Mouse (Mus musculus) spleen, postnatal 36 days (tissue): ENCODE measurements around the gene 9530068E07Rik.
"Not testable (repeated sequence)": the region's sequence is repeated elsewhere in the genome, so short reads cannot be mapped to it uniquely, and the experiment has no call there.

ENCODE experiments used
- DNase-seq, 2 experiments: peaks; one replicate each; pipeline ENCODE4 v3.0.0; 2022; ENCODE audit warnings: low spot score in 2 of 2, mixed read lengths in 1 of 2

Gene 9530068E07Rik

DNA sequence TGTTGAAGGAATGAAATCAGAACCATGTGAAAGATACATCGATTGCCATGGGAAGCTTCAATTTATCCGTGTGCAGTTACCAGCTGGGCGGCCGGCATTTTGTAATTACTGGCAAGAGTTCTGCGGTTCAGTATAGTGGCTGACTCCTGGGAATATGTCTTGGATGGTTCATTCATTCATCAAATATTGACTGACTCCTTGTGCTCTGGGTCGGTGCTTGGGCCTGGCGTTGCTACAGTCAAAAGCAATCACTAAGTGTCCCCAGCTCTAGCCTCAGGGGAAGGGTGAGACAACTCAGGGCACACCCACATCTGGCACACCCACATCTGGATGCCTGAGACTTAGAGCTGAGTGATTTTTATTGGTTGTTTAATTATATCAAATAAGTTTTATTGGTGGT is 22.4 kb upstream of the 9530068E07Rik start:
- DNase-seq = no peak

DNA sequence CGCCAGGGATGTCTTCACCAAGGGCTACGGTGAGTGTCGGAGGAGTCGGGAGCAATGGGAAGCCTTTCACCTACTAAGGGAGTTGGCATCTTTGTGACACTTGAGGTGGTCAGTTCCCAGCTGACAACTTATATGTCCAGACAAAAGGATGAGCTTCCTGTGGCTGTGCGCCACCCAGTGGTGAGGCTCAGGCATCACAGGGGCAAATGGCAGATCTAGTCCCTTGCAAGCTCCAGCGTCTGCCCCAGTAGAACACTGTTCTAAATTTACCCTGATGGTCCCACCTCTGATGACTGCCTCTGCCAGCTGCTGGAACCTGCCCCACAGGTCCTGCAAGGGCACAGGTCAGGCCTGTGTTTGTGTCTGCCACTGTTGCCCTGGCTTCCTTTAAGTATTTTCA is 21.9 kb upstream of the 9530068E07Rik start:
- peak; percentile 45 to 58 for DNase-seq

DNA sequence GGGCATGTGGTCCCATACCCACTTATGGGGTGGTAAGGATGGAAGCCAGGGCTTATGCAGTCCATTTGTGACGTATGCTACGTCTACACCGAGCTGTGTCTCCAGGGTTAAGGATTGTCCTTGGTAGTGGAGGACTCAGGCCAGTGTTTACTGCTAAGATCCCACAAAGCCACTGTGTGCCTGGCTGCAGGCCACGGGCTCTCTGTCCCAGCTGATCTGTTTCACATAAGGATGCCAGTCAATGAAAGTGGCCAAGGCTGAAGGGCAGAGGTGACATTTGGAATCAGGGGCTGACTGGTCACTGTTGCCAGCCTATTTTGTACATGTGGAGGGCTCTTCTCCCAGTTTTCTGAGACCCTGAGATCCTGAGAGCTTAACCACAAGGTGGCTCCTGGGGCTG is 18.6 kb upstream of the 9530068E07Rik start:
- no peak for DNase-seq

DNA sequence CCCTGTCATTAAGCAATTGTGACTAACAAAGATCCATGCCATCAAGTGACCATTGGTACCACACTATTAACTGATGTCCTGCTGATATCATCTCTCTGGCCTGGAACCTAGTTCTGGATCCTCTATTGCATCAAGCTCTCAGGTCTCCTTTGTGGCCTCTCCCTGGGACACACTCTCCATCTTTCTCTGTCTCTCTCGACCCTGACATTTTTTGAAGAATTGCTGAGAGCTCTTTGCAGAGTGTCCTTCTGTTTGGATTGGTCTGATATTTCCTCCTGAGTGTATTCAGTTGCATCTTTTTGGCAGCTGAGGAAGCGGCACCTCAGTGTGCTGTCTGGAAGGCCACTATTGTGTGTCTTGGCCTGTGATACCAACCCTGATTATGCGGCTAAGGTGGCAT is 17.0 kb upstream of the 9530068E07Rik start:
- DNase-seq = no peak

DNA sequence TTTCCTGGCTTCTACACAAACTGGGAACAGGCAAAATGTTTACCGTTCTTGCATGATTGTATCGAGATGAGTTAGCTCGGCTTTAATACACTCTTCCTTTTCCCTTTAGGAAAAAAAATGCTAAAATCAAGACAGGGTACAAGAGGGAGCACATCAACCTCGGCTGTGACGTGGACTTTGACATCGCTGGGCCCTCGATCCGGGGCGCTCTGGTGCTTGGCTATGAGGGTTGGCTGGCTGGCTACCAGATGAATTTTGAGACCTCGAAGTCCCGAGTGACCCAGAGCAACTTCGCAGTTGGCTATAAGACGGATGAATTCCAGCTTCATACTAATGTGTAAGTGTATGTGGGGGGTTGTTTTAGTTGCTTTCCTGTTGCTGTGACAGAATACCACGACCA is 12.5 kb upstream of the 9530068E07Rik start:
- no peak for DNase-seq

DNA sequence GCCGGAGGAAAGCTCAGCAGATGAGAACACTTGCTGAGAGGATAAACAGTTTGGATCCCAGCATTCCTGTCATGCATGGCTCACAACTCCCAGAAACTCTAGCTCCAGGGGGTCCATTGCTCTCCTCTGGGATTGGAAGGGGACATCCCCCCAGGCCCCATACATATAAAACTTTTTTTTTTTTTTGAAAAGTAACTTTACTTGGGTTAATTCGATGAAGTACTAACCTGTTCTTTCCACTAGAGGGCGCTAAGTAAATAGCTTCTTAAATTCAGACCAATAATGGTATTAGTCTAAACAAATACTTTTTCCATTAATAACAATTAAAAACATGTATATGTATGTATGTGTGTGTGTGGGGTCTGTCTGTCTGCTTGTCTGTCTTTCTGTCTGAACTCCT is 11.6 kb upstream of the 9530068E07Rik start:
- DNase-seq = no peak

DNA sequence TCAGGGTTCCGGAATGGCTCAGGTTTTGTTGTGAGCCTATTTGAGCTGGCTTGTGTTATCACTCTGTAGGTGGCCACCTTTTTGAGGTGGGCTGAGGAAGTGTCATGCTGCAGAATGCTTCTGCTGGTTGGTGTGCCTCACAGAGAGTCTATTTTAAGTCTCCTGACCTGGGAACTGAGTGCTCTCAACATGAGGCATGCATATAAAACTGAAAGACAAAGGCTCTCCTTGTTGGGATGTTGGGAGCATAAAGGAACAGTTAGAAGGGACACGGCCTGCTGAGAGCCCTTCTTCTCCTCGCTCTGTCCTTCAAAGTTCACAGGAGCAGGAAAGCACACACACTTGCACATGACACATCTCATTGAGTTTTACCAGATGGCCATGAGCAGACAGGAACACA is 9.3 kb upstream of the 9530068E07Rik start:
- DNase-seq = no peak

DNA sequence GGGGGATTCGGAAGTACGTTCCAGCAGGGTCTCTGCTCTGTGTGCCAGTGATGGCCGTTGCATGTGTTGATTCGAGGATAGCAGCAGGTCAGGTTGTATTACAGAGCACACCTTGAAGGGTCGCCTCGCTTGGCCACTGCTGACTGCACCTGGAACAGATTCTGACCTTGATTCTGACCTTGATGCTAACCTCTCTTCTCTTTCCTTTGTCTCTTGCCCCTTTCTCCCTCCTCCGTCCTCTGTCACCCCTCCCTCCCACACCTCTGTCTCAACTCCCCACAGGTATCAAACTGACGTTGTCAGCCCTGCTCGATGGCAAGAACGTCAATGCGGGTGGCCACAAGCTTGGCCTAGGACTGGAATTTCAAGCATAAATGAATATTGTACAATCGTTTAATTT is 8.1 kb upstream of the 9530068E07Rik start:
- DNase-seq = no peak

DNA sequence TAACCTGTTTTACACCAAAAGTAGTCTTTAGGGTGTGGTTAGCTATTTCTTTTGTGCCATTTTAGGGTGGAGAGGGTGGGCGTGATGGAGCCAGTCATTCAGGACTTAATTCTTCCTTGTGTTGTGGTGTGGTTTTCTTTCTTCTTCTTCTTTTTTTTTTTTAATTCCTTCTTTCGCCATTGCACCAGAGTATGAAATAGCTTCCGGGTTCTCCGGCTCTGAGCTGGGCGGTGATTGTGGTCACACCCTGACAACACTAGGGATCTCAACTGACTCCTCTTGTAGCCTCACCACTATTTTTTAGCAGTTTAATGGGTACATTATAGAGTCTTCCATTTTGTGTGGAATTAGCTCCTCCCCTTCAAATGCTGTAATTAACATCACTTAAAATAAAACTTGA is 7.2 kb upstream of the 9530068E07Rik start:
- DNase-seq = not testable (repeated sequence)

DNA sequence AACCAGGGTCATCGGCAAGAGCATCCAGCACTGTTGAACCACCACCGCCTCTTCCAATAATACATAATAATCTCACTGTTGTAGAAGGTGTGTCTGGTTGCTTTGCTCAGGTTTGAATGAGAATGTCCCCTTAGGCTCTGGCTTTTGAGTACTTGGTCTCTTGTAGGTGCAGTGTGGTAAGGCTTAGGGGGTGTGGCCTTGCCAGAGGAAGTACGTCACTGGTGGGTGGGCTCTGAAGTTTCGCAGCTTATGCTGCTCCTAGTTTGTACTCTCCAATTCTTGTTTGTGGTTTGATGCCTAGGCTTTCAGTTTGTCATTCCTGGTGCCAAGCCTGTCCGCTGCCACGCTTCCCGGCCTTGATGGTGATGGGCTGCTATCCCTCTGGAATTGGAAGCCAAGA is 6.3 kb upstream of the 9530068E07Rik start:
- DNase-seq = no peak

DNA sequence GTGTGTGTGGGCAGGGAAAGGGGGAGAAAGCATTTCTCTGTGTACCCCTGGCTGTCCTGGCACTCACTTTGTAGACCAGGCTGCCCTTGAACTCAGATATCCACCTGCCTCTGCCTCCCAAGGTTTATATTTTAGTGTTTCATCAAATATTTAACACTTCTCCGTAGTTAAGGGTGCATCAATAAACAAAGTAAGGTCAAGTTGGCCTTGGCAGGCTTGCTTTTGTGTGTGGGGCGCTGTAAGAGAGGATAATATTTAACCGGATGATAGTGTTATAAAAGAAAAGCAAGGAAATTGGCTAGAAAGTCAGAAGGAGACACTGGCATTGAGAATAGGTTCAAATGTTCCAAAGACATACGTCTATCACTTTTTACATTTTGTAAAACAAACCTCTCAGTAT is 1.7 kb upstream of the 9530068E07Rik start:
- DNase-seq = no peak

DNA sequence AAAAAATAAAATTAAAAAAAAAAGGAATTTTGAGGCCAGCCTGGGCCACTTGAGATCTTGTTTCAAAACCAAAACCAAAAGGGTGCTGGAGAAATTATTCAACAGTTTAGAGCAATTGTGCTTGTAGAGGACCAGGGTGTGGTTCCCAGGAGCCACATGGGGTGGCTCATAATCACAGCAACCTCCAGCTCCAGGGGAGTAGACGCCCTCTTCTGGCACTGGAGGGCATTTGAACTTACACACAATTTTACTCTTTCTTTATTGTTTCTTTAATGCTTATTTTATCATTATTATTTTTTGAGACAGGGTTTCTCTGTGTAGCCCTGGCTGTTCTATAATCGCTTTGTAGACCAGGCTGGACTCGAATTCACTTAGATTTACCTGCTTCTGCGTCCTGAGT is 885 bp upstream of the 9530068E07Rik start:
- DNase-seq = no peak

DNA sequence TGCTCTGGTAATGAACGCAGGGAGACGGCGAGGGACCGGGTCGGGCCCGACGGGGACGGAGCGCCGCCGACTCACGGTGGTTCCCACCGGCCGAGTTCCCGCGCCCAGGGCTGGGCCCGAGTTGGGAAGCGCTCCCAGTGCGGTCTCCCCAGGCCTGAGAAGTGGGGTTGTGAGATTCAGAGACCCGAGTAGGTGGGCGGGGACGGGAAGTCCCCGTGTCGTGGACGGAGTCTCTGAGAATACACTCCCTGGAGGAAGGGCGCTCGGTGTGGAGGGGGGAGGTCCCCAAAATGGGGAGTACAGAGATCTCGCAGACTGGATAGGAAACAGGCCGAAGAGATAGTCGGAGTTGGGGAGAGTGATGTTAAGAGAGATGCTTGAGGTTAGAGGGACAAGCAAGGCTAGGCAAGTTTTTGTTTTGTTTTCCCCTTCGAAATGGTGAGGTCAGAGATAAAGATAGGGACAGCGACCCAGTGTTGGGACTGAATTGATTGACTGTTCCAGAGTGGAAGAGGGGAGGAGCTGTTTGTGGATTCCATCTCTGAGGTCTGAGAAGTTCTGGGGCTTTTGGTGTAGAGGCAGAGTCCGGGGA is 465 bp downstream of the 9530068E07Rik start:
- peak in 1 of 2 experiments; percentile 51 for DNase-seq

DNA sequence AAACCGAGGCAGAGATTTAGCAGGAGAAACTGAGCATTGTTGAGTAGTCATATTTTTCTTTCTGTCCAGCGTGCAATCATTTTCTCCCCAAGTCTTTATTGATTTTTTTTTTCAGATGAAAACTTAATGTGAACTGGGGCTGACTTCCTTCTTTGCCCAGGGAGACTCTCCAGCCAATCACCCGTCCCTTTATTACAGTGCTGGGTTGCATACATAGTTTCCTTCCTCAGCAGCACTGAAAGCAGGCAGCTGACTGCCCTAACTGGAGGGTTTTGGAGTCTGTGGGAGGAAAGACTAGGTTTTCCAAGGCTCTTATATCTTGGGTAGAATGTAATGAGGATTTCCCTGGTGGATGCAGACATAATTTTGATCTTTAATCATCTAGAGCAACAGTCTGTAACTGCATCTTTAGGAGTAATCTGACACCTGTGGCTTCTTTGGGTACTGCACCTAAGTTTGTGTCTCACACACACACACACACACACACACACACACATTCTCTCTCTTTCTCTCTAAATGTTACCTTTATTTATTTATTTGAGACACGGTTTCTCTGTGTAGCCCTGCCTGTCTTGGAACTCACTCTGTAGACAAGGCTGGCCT is 1.3 kb downstream of the 9530068E07Rik start:
- DNase-seq = no peak

DNA sequence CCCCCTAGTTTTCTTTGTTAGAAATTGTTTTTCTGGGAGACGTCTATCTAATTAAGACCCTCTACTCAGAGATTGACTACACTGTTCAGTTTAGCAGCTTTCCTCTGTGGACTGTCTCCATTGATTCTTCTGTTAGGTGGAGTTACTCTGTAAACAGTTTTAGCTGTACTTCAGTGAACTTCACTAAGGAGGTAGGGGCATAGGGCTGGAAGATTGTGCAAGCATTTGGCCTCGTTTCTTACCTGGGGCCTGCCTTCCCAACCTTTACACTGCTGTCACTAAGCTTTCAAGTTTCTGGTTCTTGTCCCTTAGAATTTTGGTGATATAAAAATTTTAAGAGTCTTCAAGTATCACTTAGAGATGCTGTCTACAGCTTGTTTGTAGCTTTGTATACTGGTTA is 5.2 kb downstream of the 9530068E07Rik start:
- DNase-seq = no peak

DNA sequence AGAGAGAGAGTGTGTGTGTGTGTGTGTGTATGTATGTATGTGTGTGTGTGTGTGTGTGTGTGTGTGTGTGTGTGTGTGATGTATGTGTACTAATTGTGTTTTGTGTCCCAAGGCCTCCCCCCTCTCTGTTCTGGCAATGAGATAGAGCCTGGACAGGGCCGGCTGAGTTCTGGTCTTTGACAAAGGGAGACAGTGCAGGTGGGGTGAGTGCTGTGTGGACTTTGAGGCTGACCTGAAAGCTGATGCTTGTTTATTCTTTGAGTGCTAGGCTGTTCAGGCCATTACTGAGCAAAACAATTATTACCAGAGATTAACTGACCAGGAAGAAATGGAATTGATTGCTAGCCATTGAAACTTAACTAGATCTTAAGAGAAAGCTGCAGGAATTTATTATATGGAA is 6.3 kb downstream of the 9530068E07Rik start:
- no peak for DNase-seq

DNA sequence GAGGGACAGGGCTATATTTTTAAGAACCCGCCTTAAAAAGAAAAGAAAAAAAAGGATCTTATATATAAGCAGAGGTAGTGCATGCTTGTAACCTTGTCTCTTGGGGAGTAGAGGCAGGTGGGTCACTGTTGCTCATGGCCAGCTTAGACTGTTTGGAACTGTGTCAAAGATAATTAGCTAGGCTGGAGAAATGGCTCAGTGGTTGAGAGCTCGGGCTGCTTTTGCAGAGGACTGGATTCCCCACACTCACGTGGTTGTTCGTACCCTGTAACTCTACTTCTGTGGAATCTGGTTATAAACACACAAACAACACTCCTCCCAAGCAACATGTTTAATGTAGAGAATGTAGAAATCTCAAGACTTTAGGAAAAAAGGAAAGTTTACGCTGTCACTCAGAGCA is 8.0 kb downstream of the 9530068E07Rik start:
- DNase-seq = no peak

DNA sequence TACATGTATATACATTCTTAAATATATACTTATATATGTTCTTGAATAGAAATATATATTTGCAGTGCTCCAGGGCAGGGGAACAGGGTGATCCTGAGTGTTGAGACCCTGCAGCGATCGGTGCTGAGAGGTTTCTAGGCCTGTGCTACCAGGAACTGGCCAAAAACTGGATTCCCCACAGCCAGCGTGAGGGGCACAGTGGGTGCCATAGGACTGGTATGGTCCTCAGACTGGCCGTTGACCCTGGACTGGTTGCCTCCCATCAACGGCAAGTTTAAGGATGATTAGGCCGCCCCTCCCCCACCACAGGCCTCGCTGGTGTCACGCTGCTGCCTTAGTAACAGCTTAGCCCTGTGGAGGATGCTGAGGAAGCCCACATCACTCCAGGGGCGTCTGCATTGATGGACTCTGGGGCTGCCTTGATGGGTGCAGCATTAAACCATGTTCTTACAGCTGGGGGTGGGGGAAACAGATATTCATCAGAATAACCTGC is 9.0 kb downstream of the 9530068E07Rik start:
- DNase-seq = no peak

DNA sequence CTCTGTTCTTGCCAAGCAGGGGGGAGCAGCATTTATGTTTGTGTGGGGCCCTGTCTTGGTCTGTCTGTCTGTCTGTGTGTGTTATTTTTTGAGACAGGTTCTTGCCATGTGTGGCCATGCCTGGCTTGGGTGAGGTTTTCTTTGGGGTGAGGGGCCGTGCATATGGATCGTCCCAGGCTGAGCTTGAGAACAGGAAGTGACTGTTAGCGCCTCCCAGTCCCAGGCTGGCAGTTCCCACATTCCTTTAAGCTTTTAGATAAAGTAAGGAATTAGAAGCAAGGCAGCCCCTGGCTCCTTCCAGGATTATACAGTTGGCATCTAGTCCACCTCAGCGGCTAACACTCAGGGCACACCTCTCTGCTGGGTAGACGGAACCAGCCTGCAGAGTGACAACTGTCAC is 13.1 kb downstream of the 9530068E07Rik start:
- no peak for DNase-seq

DNA sequence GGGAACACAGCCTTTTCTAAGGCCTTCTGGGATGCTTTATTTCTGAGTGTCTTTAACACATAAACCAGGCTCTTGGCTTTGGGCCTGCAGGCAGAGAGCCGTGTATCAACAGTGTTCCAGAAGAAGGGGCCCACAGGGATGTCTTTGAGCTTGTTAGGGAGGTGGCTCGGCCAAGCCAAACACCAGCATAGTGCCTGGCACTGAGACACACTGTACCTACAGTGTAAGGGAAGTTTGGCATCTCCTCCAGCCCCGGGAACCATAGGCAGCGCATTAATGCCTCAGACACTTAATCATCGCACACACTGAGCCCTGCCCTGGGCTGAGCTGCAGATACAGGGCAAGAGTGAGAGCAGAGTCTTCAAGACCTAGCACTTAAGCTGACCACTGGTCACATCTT is 22.1 kb downstream of the 9530068E07Rik start:
- DNase-seq = no peak

DNA sequence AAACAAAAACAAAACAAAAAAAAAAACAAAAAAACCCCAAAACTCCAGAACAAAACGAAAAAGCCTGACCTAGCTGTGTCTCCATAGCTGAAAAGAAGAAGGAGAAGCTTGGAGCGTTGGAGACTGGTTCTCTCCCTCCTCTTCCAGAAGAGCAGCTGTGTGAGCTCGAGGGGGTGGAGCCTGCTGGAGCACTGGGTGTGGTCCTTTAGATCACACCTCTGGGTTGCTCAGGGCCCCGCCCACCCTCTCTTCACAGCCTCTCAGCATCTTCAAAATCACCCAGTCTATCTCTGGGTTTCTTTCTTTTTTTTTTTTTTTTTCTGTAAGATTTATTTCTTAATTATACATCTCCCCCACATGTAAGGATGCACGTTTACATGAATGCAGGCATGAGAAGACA is 23.0 kb downstream of the 9530068E07Rik start:
- DNase-seq = peak in 1 of 2 experiments; percentile 17

DNA sequence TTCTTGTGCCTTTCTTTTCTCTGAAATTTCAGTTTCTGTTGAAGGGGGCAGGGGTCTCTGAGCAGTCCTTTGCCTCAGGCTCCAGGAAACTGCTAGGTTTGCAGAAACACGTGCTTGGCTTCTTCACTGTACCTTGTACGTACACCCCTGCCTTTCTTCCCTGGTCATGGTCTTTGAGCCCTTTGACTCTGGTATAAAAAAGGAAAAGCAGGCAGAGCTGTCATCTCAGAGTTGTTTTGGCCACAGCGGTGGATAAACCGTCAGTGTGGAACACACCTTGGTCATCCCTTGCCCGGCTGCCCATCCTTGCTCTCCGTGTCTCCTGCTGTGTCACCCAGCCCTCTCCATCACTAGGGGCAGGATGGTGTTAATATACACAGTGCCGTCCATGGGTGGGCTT is 23.6 kb downstream of the 9530068E07Rik start:
- DNase-seq = no peak

DNA sequence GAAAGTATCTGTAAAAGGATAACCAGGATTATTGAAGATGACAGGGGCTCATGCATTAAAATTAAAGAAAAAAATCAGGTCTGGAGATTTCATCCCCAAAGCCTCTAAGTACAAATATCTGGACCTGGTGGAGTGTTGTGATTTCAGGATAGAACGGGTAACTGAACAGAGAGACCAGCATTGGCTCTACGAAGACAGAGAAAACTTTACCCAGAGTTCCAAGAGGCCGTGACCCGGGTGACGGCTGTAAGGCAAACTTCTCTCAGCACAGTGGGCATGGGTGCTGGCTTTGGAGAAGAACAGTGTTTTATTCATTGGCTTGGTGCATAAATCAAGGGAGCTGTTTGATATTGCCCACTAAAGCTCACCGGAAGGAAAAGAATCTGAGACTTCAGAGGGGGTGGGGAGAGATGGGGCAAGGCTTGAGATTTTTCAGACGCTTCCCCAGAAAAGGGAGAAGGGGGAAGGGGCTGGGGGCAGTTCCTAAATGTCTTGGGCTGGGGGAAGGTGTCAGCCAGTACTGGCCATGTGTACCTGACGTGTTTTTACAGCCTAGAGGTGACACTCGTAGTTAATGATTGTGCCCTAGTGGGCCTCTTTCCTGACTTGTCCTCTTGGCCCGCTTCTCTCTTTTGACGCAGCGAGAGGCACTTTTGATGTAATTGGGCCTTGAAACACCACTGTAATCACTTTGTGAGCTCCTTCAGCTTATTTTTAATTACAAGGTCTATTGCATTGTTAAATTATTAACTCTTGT is 24.2 kb downstream of the 9530068E07Rik start:
- no peak for DNase-seq
